Mouse (Mus musculus): ENCODE data around the gene Kit.

Kit gene

DNA sequence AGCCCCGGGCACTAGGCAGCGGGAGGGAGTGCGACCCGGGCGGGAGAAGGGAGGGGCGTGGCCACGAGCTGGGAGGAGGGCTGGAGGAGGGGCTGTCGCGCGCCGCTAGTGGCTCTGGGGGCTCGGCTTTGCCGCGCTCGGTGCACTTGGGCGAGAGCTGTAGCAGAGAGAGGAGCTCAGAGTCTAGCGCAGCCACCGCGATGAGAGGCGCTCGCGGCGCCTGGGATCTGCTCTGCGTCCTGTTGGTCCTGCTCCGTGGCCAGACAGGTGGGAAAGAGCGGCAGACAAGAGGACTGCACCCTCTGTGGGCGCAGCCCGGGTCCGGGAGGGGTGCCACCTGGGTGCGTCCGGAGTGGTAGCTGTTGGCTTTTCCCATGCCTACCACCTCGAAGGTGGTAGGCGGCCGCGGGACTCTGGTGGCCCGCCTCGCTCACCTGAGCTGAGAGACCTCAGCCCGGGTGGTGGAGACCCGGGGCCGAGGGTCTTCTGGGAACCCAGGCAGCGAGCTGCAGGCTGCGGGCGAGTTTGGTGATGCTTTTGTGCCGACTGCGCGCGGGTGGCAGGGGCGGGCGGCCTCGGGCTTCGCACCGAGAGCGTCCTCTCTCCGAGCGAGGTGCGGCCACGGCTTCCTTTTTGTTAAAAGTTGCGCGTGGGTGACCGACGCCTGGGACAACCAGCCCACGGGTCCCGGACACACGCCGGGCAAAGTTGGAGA lies at the start of gene Kit:
Gene Kit (plus strand): TSS at position 65 of the 715 bp plus-strand sequence.
- POLR2A ChIA-PET, result interaction anchor here (0.6 to 9.7 kb wide), 178 partner anchors 9 to 1509 kb away, joined by 3 to 482 read pairs (median 5); partner anchors contain the start of genes Srd5a3 (in 2 of the 4), Clock (in 1 of the 4), Gsx2 (in 1 of the 4) and Kdr (in 1 of the 4)
- CTCF ChIA-PET, result interaction anchor here in 3 of 4 experiments (0.6 to 1.6 kb wide), 9 partner anchors 11 to 746 kb away, joined by 3 to 5 read pairs (median 3); no protein-coding TSS in a partner anchor

- ChIA-PET POLR2A (interaction anchor here in 3 of 4 experiments (0.6 to 1.5 kb wide), 4 partner anchors 39 to 1484 kb away, joined by 3 to 5 read pairs (median 4); partner anchors contain the start of gene Kit (in 2 of the 3)), CTCF (interaction anchor here in 1 of 4 experiments (0.6 kb wide), 1 partner anchor 39 kb away, joined by 3 read pairs; no protein-coding TSS in a partner anchor)
Observed at GRCm38 (mm10) chr5:75536156-75536555, 38.6 kb upstream of the Kit start.

DNA sequence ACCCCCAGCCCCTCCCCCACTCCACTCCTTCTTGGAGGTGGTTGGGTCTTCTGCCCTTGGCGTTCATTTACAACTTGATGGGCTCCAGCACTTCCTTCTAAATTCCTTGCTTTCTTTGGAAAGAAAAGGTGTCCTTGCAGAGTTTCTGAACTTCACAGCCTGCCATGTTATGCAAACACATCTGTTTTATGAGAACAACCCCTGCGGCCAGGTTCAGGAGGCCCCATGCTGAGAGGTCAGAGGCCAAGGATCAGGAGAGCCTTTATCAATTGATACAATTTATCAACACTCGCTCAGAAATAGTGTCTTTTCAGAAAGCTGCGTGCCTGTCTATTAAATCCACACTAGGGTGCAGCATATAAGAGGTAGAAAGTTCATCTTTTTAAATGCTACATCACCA lies 37.0 kb upstream of the Kit start:
- ChIA-PET CTCF (no interaction called here), POLR2A (interaction anchor here in 3 of 4 experiments (1.6 to 4.3 kb wide), 5 partner anchors 25 to 41 kb away, joined by 4 to 24 read pairs (median 19); partner anchors contain the start of gene Kit (in 3 of the 3))

DNA sequence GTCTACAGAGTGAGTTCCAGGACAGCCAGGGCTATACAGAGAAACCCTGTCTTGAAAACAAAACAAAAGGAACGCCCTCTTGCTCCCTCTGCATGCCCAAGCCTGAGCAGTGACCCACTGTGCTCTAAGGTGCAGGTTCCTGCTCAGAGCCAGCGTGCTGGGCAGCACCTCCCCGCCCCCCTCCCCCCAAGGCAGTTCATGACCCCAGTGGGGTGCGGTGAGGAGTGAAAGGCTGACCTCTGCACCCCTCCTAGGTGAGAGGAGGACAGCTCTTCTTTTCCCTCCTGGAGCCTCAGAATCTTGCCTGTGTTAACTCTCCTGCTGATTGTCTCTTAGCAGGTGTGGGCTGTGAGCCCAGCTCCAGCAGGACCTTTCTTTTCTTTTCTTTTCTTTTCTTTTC lies 36.3 kb upstream of the Kit start:
- ChIA-PET CTCF (no interaction called here), POLR2A (interaction anchor here in 3 of 4 experiments (1.6 to 4.3 kb wide), 6 partner anchors 25 to 61 kb away, joined by 4 to 24 read pairs (median 12); partner anchors contain the start of gene Kit (in 3 of the 3))

- POLR2A ChIA-PET, result interaction anchor here in 3 of 4 experiments (1.7 to 4.3 kb wide), 5 partner anchors 36 to 61 kb away, joined by 4 to 24 read pairs (median 19); partner anchors contain the start of gene Kit (in 3 of the 3)
- CTCF ChIA-PET, result no interaction called here
Observed at GRCm38 (mm10) chr5:75539098-75539497, 35.6 kb upstream of the Kit start.

- ChIA-PET CTCF (no interaction called here), POLR2A (interaction anchor here in 2 of 4 experiments (1.7 to 3.3 kb wide), 2 partner anchors 31 to 32 kb away, joined by 7 to 12 read pairs; partner anchors contain the start of gene Kit (in 2 of the 2))
Observed at GRCm38 (mm10) chr5:75543757-75544156, 31.0 kb upstream of the Kit start.

GRCm38 (mm10) chr5:75544472-75545264 lies 30.0 kb upstream of the Kit start:
- ChIA-PET POLR2A (interaction anchor here in 3 of 4 experiments (0.9 to 3.3 kb wide), 3 partner anchors 30 to 31 kb away, joined by 4 to 12 read pairs (median 7); partner anchors contain the start of gene Kit (in 3 of the 3)), CTCF (no interaction called here)

DNA sequence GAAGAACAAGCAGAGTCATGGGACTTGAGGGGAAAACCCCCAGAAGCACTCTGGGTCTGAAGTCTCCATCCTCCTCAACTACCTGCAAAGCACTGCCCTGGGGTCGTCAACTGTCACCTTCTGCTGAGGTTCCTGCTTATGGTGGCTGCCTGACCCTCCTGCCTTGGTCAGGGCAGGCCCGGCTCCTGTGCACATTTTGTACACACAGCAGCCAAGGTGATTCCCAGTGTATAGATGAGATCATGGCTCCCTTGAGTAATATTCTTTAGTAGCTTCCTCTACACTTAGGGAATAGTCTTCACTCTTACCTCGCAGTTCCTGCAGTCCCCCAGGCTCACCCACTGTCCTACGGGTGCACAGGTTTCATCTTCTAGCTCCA lies 29.5 kb upstream of the Kit start:
- CTCF ChIA-PET, result no interaction called here
- POLR2A ChIA-PET, result interaction anchor here in 2 of 4 experiments (0.9 to 3.3 kb wide), 2 partner anchors 30 kb away, joined by 4 to 12 read pairs; partner anchors contain the start of gene Kit (in 2 of the 2)

- CTCF ChIA-PET, result no interaction called here
Observed at GRCm38 (mm10) chr5:75553021-75553420, 21.7 kb upstream of the Kit start.

GRCm38 (mm10) chr5:75557636-75558035 lies 17.1 kb upstream of the Kit start:
- ChIA-PET CTCF (no interaction called here), POLR2A (interaction anchor here in 1 of 4 experiments (1.3 kb wide), 1 partner anchor 17 kb away, joined by 3 read pairs; the partner anchor contains the start of gene Kit)

More at GRCm38 (mm10) chr5:75553021-75553420, 21.7 kb upstream of the Kit start:
- POLR2A ChIA-PET, result interaction anchor here in 1 of 4 experiments (2.1 kb wide), 1 partner anchor 22 kb away, joined by 6 read pairs; the partner anchor contains the start of gene Kit

DNA sequence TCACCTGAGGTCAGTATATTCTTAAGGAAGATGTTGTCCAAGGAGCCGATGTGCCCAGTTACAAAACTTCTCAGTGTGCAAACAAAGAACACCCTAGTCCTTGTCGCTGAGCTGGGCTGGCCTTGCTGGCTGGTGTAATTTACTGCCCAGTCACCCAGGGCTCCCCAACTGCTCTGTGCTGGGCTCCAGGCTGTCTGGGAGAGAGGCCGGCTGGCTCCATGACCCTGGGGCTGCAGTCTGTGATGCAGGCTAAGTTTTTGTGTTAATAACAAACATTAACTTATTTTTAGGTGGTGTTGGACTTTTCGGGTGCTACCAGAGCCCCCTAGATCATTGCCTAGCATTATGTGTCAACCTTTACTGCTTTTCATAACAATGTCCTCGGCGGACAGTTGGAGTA lies 15.4 kb upstream of the Kit start:
- POLR2A ChIA-PET, result interaction anchor here in 2 of 4 experiments (0.9 to 8.8 kb wide), 3 partner anchors 16 to 18 kb away, joined by 3 to 55 read pairs (median 5); partner anchors contain the start of gene Kit (in 2 of the 2)
- CTCF ChIA-PET, result no interaction called here

- POLR2A ChIA-PET, result interaction anchor here in 1 of 4 experiments (0.8 to 8.8 kb wide), 2 partner anchors 14 to 17 kb away, joined by 4 to 55 read pairs; partner anchors contain the start of gene Kit
- CTCF ChIA-PET, result no interaction called here
Observed at GRCm38 (mm10) chr5:75561231-75561630, 13.5 kb upstream of the Kit start.

GRCm38 (mm10) chr5:75574151-75574851 lies 415 bp upstream of the Kit start:
- ChIA-PET POLR2A (interaction anchor here (0.6 to 9.7 kb wide), 155 partner anchors 8 to 1509 kb away, joined by 3 to 482 read pairs (median 5); partner anchors contain the start of genes Srd5a3 (in 2 of the 4), Clock (in 1 of the 4), Gsx2 (in 1 of the 4) and Kdr (in 1 of the 4)), CTCF (interaction anchor here in 3 of 4 experiments (0.7 to 1.6 kb wide), 5 partner anchors 49 to 288 kb away, joined by 3 to 4 read pairs (median 3); no protein-coding TSS in a partner anchor)

- ChIA-PET POLR2A (interaction anchor here (0.5 to 9.7 kb wide), 137 partner anchors 8 to 1723 kb away, joined by 3 to 482 read pairs (median 5); partner anchors contain the start of genes Clock (in 1 of the 4), Gsx2 (in 1 of the 4), Paics (in 1 of the 4) and Ppat (in 1 of the 4)), CTCF (interaction anchor here (0.5 to 1.6 kb wide), 13 partner anchors 10 to 1178 kb away, joined by 3 to 12 read pairs (median 4); no protein-coding TSS in a partner anchor)
Observed at GRCm38 (mm10) chr5:75575567-75576515, 1.1 kb downstream of the Kit start.

GRCm38 (mm10) chr5:75576741-75577140 lies 2.0 kb downstream of the Kit start:
- POLR2A ChIA-PET, result interaction anchor here in 3 of 4 experiments (0.6 to 9.7 kb wide), 37 partner anchors 8 to 727 kb away, joined by 3 to 482 read pairs (median 7); no protein-coding TSS in a partner anchor
- CTCF ChIA-PET, result interaction anchor here in 2 of 4 experiments (0.6 to 0.9 kb wide), 3 partner anchors 208 to 1093 kb away, joined by 3 to 4 read pairs (median 4); no protein-coding TSS in a partner anchor

DNA sequence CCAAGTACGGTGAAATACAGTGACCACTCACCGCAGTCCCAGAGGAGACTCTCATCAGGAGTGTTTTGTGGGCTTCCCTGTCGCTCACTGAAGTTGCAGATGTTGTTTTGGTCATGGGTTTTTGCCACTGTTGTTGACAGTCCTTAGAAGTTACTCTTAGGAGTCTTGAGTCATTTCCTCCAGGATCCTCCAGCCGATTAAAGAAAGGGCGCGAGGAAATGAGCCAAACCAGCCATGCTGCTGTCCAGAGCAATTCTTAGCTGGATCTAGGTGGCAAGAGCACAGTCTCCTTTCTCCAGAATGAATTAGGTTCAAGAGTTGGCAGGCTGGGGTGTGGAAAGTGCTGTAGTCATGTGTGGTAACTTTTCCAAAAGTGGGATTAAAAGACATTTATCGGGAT lies 3.4 kb downstream of the Kit start:
- POLR2A ChIA-PET, result interaction anchor here in 3 of 4 experiments (0.6 to 9.7 kb wide), 16 partner anchors 9 to 364 kb away, joined by 3 to 482 read pairs (median 4); no protein-coding TSS in a partner anchor
- CTCF ChIA-PET, result interaction anchor here in 1 of 4 experiments (0.6 to 1.0 kb wide), 2 partner anchors 853 to 966 kb away, joined by 5 to 15 read pairs; no protein-coding TSS in a partner anchor

Data from embryonic stem cell, embryonic (primary cell).